Mouse (Mus musculus): ENCODE results near the gene Lcp1.

Lcp1 gene

DNA sequence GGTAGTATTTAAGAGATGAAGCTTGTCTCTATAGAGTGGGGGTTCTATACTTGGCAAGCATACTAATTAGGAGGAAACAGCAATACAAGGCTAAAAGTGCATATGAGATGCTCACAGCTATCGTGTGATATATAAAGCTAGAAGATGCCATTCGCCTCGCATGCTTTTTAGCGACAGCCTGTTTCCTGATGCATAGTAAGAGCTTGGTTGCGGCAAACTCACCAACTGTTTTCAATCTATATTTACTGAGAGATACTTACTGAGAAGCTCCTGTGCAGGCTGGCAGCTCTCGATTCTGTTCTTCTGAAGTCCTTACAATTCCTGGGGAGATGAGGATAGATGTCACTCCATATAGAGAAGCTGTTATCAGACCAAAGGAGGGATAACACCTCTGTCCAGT, 148.8 kb downstream of the Lcp1 start:
- no peak for DNase-seq (ENCODE audit: low spot score in 2 of 2)

DNA sequence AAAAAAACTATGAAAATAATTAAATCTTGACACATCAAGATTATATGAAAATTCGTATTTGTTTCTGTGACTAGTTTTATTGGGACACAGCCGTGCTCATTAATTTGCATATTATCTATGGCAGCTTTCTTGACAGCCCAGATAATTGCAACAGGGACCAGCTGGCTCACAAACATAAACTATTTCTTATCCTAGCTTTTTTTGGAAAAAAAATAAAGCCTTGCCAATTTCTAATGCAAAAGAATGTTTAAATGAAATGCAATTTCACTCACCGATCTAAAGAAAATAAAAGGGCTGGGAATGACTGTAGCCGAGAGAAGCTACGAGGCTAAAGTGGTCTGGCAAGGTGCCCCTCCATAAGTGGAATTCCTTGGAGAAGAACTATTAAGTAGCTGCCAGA, 149.5 kb downstream of the Lcp1 start:
- DNase-seq (ENCODE audit: low spot score in 2 of 2) = no peak
